Mouse (Mus musculus): Measurements from ENCODE around the gene Syna.

Syna gene

DNA sequence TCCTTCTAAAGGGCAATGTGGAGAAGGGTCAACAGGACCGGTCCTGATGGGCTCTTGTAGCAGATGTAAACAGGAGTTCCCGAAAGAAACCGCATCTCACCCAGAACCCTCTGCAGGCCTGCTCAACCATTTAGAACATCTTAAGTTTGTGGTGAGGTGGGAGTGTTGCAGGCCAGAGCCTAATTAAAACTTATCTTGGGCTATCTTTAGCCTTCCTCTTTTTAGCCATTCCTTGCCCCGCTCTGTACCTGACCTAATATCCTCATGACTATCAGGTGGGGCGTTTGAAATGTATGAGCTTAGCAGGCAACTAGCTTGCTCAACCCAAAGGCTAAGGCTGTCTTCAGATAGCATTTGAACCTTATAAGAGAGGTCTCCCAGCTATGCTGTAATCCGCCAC lies 5.7 kb upstream of the Syna start:
- no peak for DNase-seq

DNA sequence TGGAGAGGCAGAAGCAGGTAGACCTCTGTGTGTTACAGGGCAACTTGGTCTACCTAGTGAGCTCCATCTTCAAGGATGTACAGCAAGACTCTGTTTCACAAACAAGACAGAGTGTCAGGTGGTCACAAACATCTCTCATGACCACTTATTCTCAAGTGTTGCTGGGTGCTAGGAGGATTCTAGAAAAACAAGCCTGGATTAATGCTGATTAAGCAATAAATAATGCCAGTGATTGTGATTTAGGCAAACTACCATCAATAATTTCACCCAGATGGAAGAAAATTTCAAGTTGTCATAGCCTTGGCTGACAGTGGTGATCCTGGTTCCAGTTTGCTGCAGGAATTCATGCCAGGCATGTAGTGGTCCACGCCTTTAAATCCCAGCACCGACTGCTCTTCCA lies 4.3 kb upstream of the Syna start:
- DNase-seq, result no peak

DNA sequence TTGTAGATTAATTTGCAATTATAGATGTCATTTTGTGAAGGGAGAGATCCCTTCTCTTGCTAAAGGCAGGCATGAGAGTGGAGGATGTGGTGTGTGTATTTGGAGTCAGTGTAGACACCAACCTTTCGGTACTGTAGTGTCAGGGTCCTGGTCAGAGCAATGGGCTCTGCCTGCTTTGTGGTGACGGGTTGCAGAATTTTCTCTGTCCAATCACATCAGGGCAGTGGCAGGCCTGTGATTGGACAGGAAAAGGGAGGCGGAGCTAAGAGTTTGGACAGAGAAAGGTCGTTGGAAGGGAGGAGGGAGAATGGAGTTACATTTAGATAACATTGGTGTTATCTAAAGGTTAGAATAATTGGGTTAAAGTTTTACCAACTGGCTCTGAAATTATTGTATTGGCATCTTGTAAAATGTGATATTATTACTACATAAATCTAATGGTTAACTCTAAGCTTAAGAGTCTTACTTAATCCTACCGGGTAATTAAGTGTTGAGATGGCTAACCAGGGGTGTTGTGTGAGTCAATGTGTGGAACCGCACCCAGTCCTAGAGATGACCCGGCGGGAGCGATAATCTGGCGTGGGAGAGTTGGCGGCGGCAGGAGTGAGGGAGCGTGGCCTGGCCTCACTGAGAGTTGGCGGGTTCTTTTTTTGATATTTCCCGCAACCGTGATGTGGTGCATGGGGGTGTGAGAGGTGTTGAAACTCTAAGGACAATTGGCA lies 640 bp upstream of the Syna start:
- DNase-seq, result no peak

DNA sequence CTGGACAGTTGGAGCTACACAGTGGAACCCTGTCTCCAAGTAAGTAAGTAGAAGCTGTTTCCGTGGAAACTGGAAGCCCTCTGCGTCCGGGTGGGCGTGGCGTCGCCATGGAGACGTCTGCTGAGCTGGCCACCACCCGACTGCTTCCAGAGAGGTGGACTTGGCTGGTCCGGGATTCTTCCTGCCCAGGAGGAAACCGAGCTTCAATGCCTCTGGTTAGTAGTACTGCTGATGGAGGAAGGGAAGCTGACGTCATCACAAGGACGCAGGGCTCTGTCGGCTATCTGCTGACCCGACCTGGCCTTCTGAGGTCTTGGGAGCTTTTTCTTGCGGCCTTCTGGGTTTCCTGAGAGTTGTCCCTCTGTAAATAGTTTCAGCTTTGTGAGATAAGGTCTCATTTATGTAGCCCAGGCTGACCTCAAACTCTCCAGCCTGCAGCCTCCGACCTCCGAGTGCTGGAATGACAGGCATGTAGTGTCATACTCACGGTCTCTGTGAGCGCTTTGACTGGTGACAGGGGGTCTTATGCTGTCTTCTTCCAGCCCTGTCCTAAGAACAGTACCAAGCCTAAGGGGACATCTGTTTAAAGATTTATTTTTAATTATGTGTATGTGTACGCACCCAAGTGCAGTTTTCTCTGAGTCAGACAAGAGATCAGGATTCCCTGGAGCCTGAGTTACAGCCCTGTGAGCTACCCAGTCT lies 4.4 kb downstream of the Syna start:
- DNase-seq, result peak; percentile 92

DNA sequence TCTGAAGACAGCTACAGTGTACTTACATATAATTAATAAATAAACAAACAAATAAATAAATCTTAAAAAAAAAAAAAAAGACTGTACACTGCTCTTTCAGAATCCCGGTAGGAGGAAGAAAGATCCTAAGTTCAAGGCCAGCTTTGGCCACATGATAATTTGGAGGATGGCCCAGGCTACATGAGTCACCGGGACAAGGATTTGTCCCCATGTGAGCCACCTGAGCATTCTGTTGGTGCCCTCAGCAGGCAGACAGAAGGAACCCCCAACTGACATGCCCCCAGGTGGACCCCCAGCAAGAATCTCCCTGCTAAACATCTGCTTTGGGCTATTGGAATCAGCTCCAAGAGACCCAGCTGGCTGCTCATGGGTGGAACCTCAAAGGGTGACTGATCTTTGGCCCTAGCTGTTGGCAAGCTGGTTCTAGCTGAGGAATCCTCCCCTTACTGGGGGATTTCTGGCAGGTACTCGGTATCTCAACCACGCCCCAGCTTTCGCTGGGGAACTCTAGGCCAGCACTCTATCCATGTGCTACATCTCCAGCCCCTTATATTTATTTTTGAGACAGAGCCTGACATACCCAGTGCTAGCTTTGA lies 5.9 kb downstream of the Syna start:
- DNase-seq, result peak; percentile 30

DNA sequence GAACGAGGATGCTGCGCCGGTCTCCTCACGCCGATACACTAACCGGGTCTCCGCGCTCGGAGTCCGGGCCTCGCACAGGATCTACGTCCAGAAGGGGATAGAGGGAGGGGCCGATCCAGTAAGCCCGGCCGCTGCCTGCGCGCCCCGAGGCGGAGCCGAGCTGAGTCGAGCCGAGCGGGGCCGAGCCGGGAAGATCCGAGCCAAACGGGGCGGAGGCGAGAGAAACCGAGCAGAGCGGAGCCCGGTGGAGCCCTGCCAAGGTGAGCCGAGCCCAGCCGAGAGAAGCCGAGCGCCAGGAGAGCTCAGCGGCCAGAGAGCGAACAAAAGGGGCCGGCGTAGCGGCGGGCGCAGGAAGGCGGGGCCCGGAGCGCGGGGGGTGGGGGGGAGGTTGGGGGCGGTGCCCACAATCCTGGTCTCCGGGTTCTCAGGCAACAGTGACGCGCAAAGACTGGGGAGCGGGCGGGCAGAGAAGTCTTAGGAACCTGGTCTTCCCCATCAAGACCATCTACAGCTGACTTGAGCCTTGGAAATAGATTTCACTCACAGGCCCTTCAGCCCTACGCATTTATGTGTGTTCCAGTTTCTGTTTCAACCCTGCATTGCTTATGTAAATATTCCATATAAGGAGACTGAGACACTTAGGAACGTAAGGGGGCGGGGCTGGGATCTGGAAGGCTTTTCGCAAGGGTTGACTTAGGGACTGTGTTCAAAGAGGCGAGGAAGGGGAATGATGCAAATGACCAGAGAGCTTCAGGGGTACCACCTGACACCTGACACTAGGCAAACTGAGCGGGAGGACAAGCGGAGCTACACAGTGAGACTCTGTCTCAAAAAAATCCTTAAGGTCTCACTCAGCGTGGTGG lies 7.6 kb downstream of the Syna start, which contains the start of gene Clip2:
Clip2 (minus strand) TSS at position 325 of the 863 bp plus-strand sequence.
- DNase-seq, result peak; percentile 99

DNA sequence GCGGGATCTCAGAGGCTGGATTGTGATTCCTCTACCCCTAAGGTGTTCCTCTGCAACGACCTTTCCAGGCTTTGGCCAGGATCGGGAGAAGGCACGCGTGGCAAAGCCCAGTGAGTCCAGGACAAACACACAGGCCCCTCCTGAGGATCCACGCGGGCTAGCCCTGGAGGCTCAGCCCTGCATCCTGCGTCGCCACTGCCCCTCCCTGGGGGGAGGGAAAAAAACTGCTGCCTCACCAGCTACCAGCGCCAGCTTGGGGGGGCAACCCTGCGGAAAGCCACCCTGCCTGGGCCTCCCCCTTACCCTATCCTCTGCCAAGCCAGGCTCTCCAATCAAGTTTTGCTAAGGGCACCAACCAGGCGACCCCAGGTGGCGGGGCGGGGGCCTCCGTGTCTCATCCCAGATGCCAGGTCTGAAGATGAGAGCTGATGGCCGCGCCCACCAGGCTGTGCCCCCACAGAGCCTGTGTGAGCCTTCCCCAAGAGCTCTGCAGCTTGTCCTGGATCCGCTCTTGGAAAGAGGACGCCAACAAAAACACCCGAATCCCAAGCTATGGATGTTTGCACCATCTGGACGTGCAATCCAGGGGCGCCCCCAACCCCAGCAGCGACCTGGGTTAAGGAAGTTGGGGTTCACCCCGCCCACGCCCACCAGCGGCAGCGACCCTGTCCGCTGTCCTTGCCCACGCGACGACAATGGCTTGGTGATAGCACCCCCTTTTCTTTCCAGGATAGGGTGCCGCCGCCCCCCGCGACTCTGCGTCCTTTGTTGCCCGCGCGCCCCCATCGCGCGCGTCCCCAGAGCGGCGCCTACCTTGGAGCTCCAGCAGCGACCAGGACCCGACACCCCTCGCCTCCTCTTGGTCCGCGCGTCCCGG lies 8.5 kb downstream of the Syna start:
- peak; percentile 68 for DNase-seq

DNA sequence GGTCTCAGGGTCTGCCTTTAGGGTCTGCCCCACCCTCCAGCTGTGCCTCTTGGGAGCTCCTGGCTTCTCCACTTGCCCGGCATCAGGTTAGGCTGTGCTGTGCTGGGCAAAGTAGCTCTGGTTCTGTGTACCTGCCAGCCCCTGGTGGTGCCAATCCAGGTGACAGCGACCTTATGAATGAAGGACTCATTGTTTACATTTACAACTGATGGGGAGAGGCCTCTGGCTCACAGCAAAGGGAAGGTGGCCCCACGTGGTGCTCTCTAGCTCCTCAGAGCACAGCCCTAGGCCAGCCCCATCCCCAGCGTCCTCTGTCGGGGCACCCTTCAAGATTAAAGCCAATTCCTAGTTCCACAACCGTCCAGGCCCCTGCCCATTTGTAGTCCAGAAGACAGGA lies 9.1 kb downstream of the Syna start:
- DNase-seq, result no peak

DNA sequence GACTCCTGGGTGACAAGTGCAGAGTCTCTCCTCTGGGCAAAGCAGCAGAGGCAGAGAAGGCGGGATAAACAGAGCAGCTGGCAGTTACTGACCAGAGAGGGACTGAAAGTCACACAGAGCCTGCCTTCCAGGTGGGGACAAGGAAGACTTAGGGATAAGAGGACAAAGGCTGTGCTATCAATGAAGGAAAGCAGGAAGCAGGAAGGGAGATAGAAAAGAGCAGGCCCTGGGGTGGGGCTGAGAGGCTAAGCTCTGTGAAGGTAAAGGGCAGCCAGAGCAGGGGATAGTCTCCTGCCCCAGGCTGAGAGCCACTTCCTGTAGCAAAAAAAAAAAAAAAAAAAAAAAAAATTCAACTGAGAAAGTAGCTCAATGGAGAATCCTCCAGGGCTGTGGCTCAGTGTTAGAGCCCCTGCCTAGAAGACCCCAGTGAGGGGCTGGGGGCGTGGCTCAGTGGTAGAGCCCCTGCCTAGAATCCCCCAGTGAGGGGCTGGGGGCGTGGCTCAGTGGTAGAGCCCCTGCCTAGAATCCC lies 10.3 kb downstream of the Syna start:
- DNase-seq, result no peak

DNA sequence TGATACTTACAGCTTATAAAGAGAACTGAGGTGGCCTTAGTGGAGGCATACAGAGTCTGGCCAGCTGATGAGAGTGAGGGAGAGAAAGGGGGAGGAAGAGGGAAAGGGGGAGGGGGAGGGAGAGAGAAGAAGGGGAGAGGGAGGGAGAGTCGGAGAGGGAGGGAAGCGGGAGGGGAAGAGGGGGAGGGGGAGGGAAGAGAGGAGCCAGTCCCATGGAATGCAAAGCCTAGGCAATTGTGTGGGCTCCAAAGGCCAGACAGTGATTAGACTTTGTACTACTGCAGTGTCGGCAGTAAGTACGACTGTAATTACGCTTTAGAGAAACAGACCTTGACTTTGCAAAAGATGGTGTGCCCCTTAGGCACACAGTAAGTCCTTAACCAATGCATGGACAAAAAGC lies 11.7 kb downstream of the Syna start:
- peak; percentile 71 for DNase-seq

DNA sequence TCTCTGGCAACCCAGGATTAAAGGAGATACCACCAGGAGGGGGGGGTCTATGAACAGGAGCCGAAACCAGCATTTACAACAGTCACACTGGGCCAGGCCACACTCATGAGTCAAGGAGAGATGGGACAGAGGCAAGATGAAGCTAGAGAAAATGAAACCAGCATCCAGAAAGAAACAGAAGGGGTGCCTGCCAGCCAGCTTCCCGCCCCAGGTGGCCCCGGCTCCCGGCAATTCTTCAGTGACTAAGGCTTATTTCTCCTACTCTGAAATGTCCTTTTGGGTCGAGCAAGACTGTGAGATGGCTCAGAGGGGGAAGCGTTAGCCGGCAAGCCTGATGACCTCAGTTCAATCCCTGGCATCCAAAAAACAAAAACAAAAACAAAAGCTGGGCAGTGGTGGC lies 13.2 kb downstream of the Syna start:
- no peak for DNase-seq

DNA sequence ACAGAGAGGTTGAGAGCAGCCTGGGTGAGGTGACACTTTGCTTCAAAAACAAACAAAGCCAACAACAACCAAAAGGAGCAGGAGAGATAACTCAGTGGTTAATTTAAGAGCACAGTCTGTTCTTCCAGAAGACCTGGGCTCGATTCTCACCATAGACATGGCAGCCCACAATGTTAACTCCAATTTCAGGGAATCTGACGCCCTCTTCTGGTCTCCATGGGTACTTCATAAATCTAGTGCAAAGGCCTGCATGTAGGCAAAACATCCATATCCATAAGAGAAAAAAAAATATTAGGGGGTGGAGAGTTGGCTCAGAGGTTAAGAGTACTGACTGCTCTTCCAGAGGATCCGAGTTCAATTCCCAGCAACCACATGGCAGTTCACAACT lies 14.7 kb downstream of the Syna start:
- no peak for DNase-seq

DNA sequence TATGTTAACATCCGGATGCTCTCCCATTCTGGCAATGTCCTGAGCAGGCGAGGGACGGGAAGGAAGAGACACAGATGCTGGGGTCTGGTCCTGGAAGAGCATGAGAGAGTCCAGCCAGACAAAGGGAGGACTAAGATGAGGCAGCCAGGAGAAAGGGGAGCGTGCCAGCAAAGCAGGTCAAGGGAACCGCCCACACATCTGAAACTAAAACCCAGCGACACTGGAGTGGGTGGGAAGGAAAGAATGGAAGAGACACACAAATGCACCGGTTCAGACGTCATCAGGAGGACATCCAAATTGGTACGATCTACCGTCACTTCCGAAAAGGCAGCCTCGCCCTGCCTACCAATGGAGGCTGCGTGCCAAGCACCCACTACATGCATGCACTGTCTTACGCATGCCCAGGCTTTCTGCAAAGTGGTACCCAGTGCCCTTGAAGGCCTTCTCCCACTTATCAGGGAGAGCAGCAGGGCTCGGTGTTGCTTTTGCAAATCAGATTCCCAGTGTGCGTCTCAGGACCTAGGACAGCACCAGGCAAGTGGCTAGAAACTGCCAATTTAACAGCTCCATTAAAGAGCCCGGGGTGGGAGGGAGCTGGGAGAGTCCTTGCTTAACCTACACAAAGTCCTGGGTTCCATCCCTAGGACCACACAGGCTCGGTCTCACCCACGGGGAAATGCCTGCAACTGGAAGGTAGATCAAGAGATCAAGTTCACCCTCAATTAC lies 15.3 kb downstream of the Syna start:
- peak; percentile 50 for DNase-seq

DNA sequence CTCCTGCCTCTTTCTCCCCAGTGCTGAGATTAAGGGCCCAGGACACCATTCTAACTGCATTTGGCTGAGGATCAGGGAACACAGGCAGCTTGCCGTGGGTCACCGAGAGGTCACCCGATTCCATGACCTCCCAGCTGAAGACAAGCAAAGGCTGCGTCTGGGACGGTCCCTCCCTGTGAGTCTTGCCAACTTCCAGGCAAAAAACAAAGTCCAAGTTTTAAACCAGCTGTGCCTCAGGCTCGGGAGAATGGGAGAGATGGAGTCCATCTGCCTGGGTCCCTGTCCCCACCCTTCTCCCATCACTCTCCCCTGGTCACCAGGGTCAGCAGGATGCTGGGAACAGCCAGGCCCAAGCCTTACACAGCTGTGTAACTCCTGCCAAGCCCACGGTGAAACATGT lies 18.3 kb downstream of the Syna start:
- DNase-seq, result peak; percentile 91

DNA sequence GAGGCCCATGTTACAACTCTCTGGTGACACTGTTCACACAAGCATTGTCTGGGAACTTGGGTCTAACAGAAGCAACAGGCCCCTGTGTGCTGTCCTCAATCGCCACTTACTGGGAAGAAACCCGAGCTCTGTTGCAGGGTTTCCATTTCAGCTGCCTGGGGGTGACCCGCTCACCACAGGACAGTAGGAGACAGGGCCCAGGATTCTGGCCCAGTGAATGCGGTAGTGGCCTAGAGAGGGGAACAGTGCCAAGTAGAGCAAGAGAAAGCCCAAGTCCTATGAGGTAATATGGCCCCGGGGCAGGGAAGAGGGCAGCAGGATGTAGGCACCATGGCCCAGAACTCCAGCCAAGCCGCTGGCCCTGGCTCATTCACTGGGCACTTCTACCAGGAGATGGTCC lies 19.1 kb downstream of the Syna start:
- DNase-seq, result peak; percentile 45

DNA sequence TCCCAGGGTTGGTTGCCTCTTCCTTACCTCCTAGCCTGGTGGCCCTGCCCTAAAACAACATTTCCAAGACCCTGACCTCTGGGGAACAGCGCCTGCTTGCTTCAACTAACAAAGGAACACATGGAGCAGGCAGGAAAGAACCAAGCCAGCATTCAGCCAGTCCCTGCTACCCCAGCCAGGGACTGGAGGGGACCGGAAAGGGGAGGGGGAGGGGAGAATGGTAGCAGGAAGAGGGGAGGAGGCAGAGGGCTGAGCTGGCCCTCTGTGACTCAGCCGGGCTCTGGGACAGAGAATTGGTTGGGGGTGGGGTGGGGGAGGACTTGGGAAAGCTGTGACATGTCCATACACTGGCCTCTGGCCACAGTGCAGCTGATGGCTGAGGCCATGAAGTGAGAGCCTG lies 20.1 kb downstream of the Syna start:
- peak; percentile 86 for DNase-seq

DNA sequence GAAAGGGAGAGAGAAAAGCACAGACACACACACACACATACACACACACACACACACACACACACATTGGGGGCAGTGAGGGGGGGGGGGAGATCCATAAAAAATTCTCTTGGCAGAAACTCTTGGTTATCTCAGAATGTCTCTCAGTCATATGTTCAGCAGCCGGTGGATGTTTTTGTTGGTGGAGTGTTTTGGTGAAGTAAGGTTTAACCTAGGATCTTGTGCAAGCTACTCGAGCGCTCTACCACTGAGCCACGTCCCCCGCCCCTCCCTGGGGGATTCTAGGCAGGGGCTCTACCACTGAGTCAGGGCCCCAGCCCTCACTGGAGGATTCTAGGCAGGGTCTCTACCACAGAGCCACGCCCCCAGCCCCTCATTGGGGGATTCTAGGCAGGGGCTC lies 23.9 kb downstream of the Syna start:
- DNase-seq, result no peak

DNA sequence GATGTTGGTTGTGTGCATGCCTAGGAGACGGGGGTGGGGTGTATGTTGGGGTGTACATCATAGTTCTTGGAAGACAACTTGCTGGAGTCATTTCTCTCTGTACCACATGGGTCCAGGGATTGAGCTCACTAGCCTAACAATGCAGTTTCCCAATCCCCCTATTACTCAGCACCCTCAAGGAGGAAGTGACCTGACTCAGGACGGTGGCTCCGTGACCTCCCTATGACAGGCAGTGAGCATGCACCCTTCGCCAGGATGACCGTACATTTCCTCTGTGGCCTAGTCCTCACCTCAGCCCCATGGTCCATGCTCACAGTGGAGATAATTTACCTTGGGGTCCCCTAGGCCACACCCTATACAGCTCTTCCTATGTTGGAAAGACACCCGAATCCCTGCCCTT lies 27.6 kb downstream of the Syna start:
- DNase-seq, result no peak

DNA sequence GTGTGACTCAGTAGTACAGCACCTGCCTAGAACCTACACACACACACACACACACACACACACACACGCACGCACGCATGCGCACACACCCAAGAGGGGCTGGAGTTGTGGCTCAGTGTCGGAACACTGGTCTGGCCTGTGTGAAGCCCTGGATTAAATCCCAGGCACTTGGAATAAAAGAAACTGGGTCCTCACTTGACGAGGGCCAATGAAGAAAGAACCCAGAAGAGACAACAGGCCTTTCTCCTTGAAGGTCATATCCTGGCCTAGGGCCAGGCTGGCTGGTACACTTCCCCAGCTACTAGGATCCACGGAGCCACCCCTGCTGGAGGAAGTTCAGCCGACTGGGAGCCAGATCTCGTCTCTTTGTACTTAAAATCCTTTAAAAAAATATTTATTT lies 28.4 kb downstream of the Syna start:
- DNase-seq, result no peak

DNA sequence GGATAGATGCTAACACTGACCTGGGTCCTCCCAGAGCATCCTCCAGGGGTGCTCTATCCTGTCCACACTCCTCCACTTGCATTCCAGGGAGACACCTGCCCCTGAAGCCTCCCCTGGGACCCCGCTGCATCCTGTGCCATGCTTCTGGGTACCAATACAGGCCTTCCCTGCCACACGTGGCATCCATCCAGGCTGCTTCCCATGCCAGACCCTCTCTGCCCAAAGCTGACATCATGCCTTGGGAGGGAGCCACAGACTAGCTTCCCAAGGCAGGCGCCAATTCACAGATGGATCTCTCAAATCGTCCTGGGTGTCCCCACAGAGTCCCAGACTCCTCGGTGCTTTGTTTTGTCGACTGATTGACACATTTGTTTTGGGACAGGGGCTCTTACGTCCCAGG lies 29.1 kb downstream of the Syna start:
- peak; percentile 36 for DNase-seq

DNA sequence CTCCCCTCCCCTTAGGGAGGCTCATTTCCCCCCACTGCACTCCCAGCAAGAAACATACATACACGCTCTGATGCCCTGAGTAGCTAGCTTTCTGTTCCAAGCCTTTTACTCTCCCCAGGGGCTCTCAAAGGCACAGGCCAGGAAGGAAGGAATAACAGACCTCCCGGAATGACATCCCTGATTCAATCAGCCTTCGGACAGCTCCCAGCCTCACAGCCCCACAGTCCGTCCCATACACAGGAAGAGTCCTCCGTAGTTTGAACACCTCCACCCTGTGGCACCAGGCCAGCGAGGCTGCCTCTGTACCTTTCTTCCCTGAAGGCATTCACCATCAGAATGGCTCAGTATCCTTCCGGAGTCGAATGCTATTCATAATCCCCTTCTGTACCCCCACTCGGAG lies 31.5 kb downstream of the Syna start:
- peak; percentile 44 for DNase-seq
